Mouse (Mus musculus) embryonic facial prominence, embryonic 14.5 days (tissue): ENCODE data around the gene Ddx42. TPM values are rescaled to one million over a fixed set of nuclear protein-coding genes. Genes with fewer than 3 reads are reported as not detected.
A peak's percentile ranks its signal among the peaks of the same experiment; 100 is the strongest.

ENCODE experiments used
- ATAC-seq: fragments of 200-750 bp; cut with Nextera tagmentation; 2 replicates; pipeline ENCODE4 v1.8.0; 2017; ENCODE audit warnings: low read depth, moderate number of reproducible peaks, moderate TSS enrichment
- DNase-seq: peaks from one replicate; pipeline ENCODE4 v3.0.0-alpha.2; 2015; ENCODE audit warnings: low spot score
- H3K27ac ChIP-seq: fragments of 300-500 bp; sonication (generic); replicated peaks from 2 replicates; pipeline ENCODE4 v1.5.1; 2014; ENCODE audit warnings: low read depth, mild to moderate bottlenecking, low read length, moderate library complexity
- H3K27me3 ChIP-seq: fragments of 300-500 bp; sonication (generic); replicated peaks from 2 replicates; pipeline ENCODE4 v1.6.1; 2014; ENCODE audit warnings: low read length; ENCODE audit not compliant: control insufficient read depth, insufficient read depth
- H3K36me3 ChIP-seq: fragments of 300-500 bp; sonication (generic); 2 replicates; pipeline ENCODE4 v1.6.1; 2014; ENCODE audit warnings: low read length, mixed read lengths; ENCODE audit not compliant: control insufficient read depth, insufficient read depth
- H3K4me1 ChIP-seq: fragments of 300-500 bp; sonication (generic); 2 replicates; pipeline ENCODE4 v1.6.1; 2014; ENCODE audit warnings: antibody characterized with exemption, low read length; ENCODE audit not compliant: control insufficient read depth, insufficient read depth
- H3K4me2 ChIP-seq: fragments of 300-500 bp; sonication (generic); 2 replicates; pipeline ENCODE4 v1.6.1; 2014; ENCODE audit warnings: low read depth, mild to moderate bottlenecking, low read length, moderate library complexity, mixed read lengths
- H3K4me3 ChIP-seq: fragments of 300-500 bp; sonication (generic); 2 replicates; pipeline ENCODE4 v1.5.1; 2014; ENCODE audit warnings: low read depth, mild to moderate bottlenecking, low read length
- H3K9ac ChIP-seq: fragments of 300-500 bp; sonication (generic); 2 replicates; pipeline ENCODE4 v1.6.1; 2014; ENCODE audit warnings: low read depth, mild to moderate bottlenecking, low read length, moderate library complexity, mixed read lengths
- H3K9me3 ChIP-seq: fragments of 300-500 bp; sonication (generic); 2 replicates; pipeline ENCODE4 v1.6.1; 2016; ENCODE audit warnings: low read length; ENCODE audit not compliant: control insufficient read depth
- WGBS: fragments of 180-500 bp; shearing (Covaris S2); extraction: QIAGEN DNeasy Blood & Tissue Kit; methylation state at CpG from one replicate; pipeline ENCODE4 v1.1.7; 2014; 5-methylcytosine and 5-hydroxymethylcytosine counted together
- polyA plus RNA-seq: library from polyadenylated mRNA; unstranded; fragments of >200 nt; fragmentation: Nextera tagmentation; extraction: Ambion mirVana; gene quantifications from 2 replicates; pipeline ENCODE4 v1.2.1, GENCODE M21; 2014

Gene Ddx42
- polyA plus RNA-seq, 1 experiment from 2014 or later, result 62.7 TPM

DNA sequence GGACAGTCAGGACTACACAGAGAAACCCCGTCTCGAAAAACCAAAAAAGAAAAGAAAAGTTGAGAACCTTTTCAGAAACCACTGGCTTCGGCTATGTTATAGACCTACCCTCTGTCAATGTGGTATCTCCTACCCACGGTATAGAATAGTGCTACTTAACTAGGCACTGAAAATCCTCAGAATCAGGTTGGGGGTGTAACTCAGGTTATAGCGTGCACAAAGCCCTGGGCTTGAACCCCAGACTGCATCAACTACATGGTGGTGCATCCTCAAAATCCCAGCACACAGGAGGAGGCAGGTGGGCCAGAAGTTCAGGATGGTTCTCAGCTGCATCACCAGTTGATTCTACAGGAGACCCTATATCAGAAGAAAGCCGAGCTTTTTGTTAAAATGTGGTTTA is 57.1 kb downstream of the Ddx42 start:
- Histone ChIP-seq H3K4me1 (peaks cover 31% of the 10 kb centered on the region), H3K4me2 (peak overlapping the region; percentile 80)
- no peak for ATAC-seq

GRCm38 (mm10) chr11:106274374-106274773 is 57.6 kb downstream of the Ddx42 start:
- Histone ChIP-seq H3K4me1 (peaks cover 25% of the 10 kb centered on the region), H3K27me3 (no peaks in the 10 kb centered on the region), H3K4me3 (no peak overlapping the region), H3K27ac (peak overlapping the region; percentile 53), H3K9me3 (no peaks in the 10 kb centered on the region), H3K4me2 (no peak overlapping the region), H3K9ac (no peak overlapping the region), H3K36me3 (0 out of 2 replicates have a peak, but pooled peaks cover 4% of the 10 kb centered on the region)
- ATAC-seq, result no peak
- WGBS, result 70% methylated on average over 1 of the region's 1 CpGs
- DNase-seq, result no peak

More for the DNA sequence above, 57.1 kb downstream of the Ddx42 start:
- H3K9me3 ChIP-seq, result no peaks in the 10 kb centered on the region
- H3K27me3 ChIP-seq, result no peaks in the 10 kb centered on the region
- no peak overlapping the region for H3K9ac ChIP-seq
- H3K27ac ChIP-seq, result peak overlapping the region; percentile 88
- 94% methylated on average over 6 of the region's 6 CpGs for WGBS
- no peak for DNase-seq
- H3K36me3 ChIP-seq, result 0 out of 2 replicates have a peak, but pooled peaks cover 4% of the 10 kb centered on the region
- no peak overlapping the region for H3K4me3 ChIP-seq

- ATAC-seq (no peak), DNase-seq (peak; percentile 80)
- Histone ChIP-seq H3K4me3 (no peak overlapping the region), H3K4me2 (no peak overlapping the region), H3K4me1 (peaks cover 24% of the 10 kb centered on the region), H3K27ac (peak overlapping the region; percentile 53), H3K9ac (no peak overlapping the region), H3K36me3 (0 out of 2 replicates have a peak, but pooled peaks cover 4% of the 10 kb centered on the region), H3K27me3 (no peaks in the 10 kb centered on the region), H3K9me3 (no peaks in the 10 kb centered on the region)
- WGBS, result 58% methylated on average over 7 of the region's 7 CpGs
These were observed 58.3 kb downstream of the Ddx42 start for GRCm38 (mm10) chr11:106274971-106275411.

DNA sequence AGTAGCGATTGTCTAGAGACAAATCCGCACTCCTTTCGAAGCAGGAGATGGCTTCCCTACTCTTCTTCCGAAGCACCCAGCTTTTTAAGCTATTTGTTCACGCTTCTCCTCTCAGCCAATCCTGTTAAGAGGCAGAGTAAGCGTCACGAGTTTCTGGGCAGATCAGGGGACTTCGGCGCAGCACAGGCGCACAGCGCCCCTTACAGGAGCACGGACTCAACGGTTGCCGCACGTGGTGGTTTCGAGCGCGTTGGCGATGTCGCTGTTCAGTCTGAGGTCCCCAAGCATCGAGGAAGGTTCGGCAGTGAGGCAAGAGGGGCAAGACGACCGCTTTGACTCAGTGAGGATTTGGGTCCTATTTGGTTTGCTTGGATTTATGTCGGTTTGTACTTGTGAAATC is 59.7 kb downstream of the Ddx42 start, which contains the start of gene Tcam1:
Tcam1 (plus strand) TSS at position 219 of the 400 bp plus-strand sequence.
- H3K36me3 ChIP-seq, result no peaks in the 10 kb centered on the region
- DNase-seq (peak; percentile 96), ATAC-seq (peak; percentile 60; the same call in 1 of the 2 replicates)
- H3K9me3 ChIP-seq, result no peaks in the 10 kb centered on the region
- peaks cover 13% of the 10 kb centered on the region for H3K4me1 ChIP-seq
- no peaks in the 10 kb centered on the region for H3K27me3 ChIP-seq
- peak within 1 kb of the TSS; percentile 51 for H3K4me2 ChIP-seq
- H3K9ac ChIP-seq, result 0 out of 2 replicates have a peak within 1 kb of the TSS, but pooled peaks have one; percentile 26
- H3K4me3 ChIP-seq, result peak within 1 kb of the TSS; percentile 10
- 8% methylated on average over 25 of the region's 25 CpGs for WGBS
- H3K27ac ChIP-seq, result peak within 1 kb of the TSS; percentile 53

DNA sequence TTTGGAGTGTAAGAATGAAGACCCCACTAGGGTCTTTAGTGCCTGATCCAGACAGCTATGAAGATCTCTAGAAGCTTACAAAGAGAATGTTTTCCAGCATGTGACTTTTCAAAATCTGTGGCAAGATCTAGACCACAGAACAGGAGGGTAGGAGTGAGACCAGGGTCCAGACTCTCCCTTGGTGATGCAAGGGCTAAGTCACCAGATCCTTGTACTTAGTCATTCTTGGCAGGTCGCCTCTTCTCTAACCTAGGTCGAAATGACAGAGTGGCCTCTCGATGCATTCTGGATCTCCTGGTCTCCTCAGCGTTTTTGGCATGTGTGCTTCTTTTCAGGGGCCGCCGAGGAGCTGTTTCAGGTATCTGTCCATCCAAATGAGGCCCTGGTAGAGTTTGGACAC is 65.7 kb downstream of the Ddx42 start:
- Histone ChIP-seq H3K9ac (no peak overlapping the region), H3K4me1 (peaks cover 13% of the 10 kb centered on the region; the same call in 1 of the 2 replicates), H3K4me3 (no peak overlapping the region), H3K27ac (no peak overlapping the region), H3K9me3 (no peaks in the 10 kb centered on the region), H3K36me3 (no peaks in the 10 kb centered on the region), H3K27me3 (no peaks in the 10 kb centered on the region), H3K4me2 (no peak overlapping the region)
- DNase-seq (no peak), ATAC-seq (no peak)
- 79% methylated on average over 6 of the region's 6 CpGs for whole genome bisulfite sequencing

DNA sequence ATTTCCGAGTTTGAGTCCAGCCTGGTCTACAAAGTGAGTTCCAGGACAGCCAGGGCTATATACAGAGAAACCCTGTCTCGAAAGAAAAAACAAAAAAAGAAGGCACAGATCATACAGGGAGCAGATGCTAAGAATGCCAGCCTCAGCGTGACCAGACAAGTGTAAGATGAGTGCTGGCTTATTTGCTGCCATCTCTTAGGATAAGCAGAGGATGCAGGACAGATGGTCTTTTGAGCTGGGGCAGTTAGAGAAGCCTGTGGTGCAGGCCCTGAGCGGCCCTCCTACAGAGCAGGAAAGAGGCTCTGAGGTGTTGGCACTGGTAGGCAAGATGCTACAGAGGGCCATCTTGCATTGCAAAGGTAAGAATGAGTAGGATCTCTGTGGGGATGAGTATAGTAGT is 66.6 kb downstream of the Ddx42 start:
- no peaks in the 10 kb centered on the region for H3K9me3 ChIP-seq
- no peaks in the 10 kb centered on the region for H3K27me3 ChIP-seq
- no peaks in the 10 kb centered on the region for H3K36me3 ChIP-seq
- WGBS, result 79% methylated on average over 4 of the region's 4 CpGs
- no peak overlapping the region for H3K9ac ChIP-seq
- no peak overlapping the region for H3K4me3 ChIP-seq
- DNase-seq (no peak), ATAC-seq (no peak)
- H3K27ac ChIP-seq, result no peak overlapping the region
- no peak overlapping the region for H3K4me2 ChIP-seq
- H3K4me1 ChIP-seq, result peaks cover 17% of the 10 kb centered on the region; the same call in 1 of the 2 replicates

DNA sequence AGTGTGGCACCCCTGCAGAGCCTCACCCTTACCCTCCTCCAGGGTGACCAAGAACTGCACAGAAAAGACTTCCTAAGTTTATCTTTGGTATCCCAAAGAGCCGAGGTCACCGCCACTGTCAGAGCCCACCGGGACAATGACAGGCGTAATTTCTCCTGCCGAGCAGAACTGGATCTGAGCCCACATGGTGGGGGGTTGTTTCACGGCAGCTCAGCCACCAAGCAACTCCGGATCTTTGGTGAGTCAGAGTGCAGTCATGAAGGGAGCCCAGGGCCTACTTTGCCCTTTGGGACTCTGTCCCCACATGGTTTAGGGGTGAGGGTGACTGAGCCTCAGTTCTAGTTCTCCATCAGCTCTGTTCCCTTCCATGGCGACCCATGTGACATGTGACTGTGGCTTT is 67.4 kb downstream of the Ddx42 start:
- H3K4me2 ChIP-seq, result no peak overlapping the region
- no peak overlapping the region for H3K4me3 ChIP-seq
- H3K36me3 ChIP-seq, result no peaks in the 10 kb centered on the region
- peaks cover 17% of the 10 kb centered on the region; the same call in 1 of the 2 replicates for H3K4me1 ChIP-seq
- DNase-seq (no peak), ATAC-seq (no peak)
- H3K9ac ChIP-seq, result no peak overlapping the region
- no peak overlapping the region for H3K27ac ChIP-seq
- H3K27me3 ChIP-seq, result no peaks in the 10 kb centered on the region
- H3K9me3 ChIP-seq, result no peaks in the 10 kb centered on the region
- WGBS, result 59% methylated on average over 8 of the region's 8 CpGs

DNA sequence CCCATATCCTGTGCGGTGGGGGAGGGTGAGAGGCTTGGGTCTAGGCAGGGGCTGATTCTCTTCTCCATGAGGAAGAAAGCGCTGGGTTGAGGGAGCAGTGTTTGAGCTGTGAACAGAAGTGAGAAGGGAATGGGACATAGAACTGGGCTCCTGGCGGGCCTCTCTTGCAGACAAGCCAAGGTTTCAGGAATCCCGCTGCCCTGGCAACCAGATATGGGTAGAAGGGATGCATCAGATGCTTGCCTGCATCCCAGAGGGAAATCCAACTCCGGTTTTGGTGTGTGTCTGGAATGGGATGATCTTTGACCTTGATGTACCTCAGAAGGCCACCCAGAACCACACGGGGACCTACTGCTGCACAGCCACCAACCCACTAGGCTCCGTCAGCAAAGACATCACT is 69.5 kb downstream of the Ddx42 start:
- H3K9ac ChIP-seq, result no peak overlapping the region
- ATAC-seq (no peak), DNase-seq (no peak)
- H3K27ac ChIP-seq, result peak overlapping the region; percentile 84
- H3K4me1 ChIP-seq, result peaks cover 17% of the 10 kb centered on the region; the same call in 1 of the 2 replicates
- H3K36me3 ChIP-seq, result no peaks in the 10 kb centered on the region
- no peak overlapping the region for H3K4me3 ChIP-seq
- H3K4me2 ChIP-seq, result no peak overlapping the region
- 77% methylated on average over 7 of the region's 7 CpGs for WGBS
- H3K9me3 ChIP-seq, result no peaks in the 10 kb centered on the region
- no peaks in the 10 kb centered on the region for H3K27me3 ChIP-seq

GRCm38 (mm10) chr11:106286987-106287386 is 70.3 kb downstream of the Ddx42 start:
- ATAC-seq (peak; percentile 57; the same call in 1 of the 2 replicates), DNase-seq (peak; percentile 89)
- H3K9ac ChIP-seq, result no peak overlapping the region
- H3K36me3 ChIP-seq, result no peaks in the 10 kb centered on the region
- 51% methylated on average over 11 of the region's 11 CpGs for WGBS
- H3K27ac ChIP-seq, result peak overlapping the region; percentile 84
- H3K4me2 ChIP-seq, result no peak overlapping the region
- H3K4me1 ChIP-seq, result peaks cover 17% of the 10 kb centered on the region; the same call in 1 of the 2 replicates
- H3K9me3 ChIP-seq, result no peaks in the 10 kb centered on the region
- no peaks in the 10 kb centered on the region for H3K27me3 ChIP-seq
- no peak overlapping the region for H3K4me3 ChIP-seq
